Mouse (Mus musculus) bone marrow macrophage, adult 2 months (primary cell): ENCODE results near the gene Sez6. TPM values are rescaled to one million over a fixed set of nuclear protein-coding genes. Genes with fewer than 3 reads are reported as not detected.

Experiments
- H3K27ac ChIP-seq: 2 replicates; pipeline ENCODE4 v1.5.1; 2012; ENCODE audit warnings: low read depth, low read length; ENCODE audit not compliant: insufficient read depth
- H3K4me1 ChIP-seq: 2 replicates; pipeline ENCODE4 v1.6.1; 2012; ENCODE audit warnings: low read length; ENCODE audit not compliant: control insufficient read depth, insufficient read depth
- H3K4me3 ChIP-seq: 2 replicates; pipeline ENCODE4 v1.5.1; 2012; ENCODE audit warnings: mild to moderate bottlenecking, low read length, moderate library complexity; ENCODE audit not compliant: insufficient read depth
- CTCF ChIP-seq: IDR thresholded peaks from 2 replicates; pipeline ENCODE4 v1.5.1; 2012; ENCODE audit warnings: low read depth, mild to moderate bottlenecking, low read length, moderate library complexity
- POLR2A ChIP-seq: IDR thresholded peaks from 2 replicates; pipeline ENCODE4 v1.6.1; 2012; ENCODE audit warnings: mild to moderate bottlenecking, low read depth, low read length, borderline replicate concordance
- polyA plus RNA-seq: library from polyadenylated mRNA; stranded (reverse); fragments of >200 nt; gene quantifications from 2 replicates; pipeline ENCODE4 v1.2.4, GENCODE M21; 2012; ENCODE audit not compliant: missing spikeins, insufficient read depth, insufficient read length

Gene Sez6
- polyA plus RNA-seq, 1 experiment: 0.24 TPM

- TF ChIP-seq POLR2A (no peak), CTCF (no peak; the same call in 1 of the 2 replicates)
- Histone ChIP-seq H3K4me1 (0 out of 2 replicates have a peak, but pooled peaks cover 4% of the 10 kb centered on the region), H3K4me3 (no peak within 1 kb of the TSS), H3K27ac (no peak within 1 kb of the TSS)
Observed at GRCm38 (mm10) chr11:77893787-77894718, 36.5 kb upstream of the Sez6 start, which contains the start of gene Pipox. Gene Pipox (minus strand): TSS chr11:77894096.

- H3K4me1 ChIP-seq: 0 out of 2 replicates have a peak, but pooled peaks cover 4% of the 10 kb centered on the region
- TF ChIP-seq CTCF (no peak), POLR2A (no peak)
- no peak overlapping the region for H3K27ac ChIP-seq
Observed at GRCm38 (mm10) chr11:77894967-77895366, 35.6 kb upstream of the Sez6 start.

GRCm38 (mm10) chr11:77896011-77896410 is 34.6 kb upstream of the Sez6 start:
- Histone ChIP-seq H3K27ac (no peak overlapping the region), H3K4me3 (no peak overlapping the region), H3K4me1 (0 out of 2 replicates have a peak, but pooled peaks cover 4% of the 10 kb centered on the region)
- TF ChIP-seq CTCF: no peak
- TF ChIP-seq POLR2A: no peak

More at GRCm38 (mm10) chr11:77894967-77895366, 35.6 kb upstream of the Sez6 start:
- no peak overlapping the region for H3K4me3 ChIP-seq

GRCm38 (mm10) chr11:77896480-77896819 is 34.1 kb upstream of the Sez6 start:
- H3K27ac ChIP-seq: no peak overlapping the region
- TF ChIP-seq POLR2A (no peak), CTCF (no peak)
- H3K4me1 ChIP-seq: 0 out of 2 replicates have a peak, but pooled peaks cover 4% of the 10 kb centered on the region

GRCm38 (mm10) chr11:77896820-77897805 is 33.5 kb upstream of the Sez6 start:
- TF ChIP-seq POLR2A (no peak), CTCF (no peak)
- Histone ChIP-seq H3K4me1 (0 out of 2 replicates have a peak, but pooled peaks cover 4% of the 10 kb centered on the region), H3K4me3 (no peak overlapping the region), H3K27ac (no peak overlapping the region)

More at GRCm38 (mm10) chr11:77896480-77896819, 34.1 kb upstream of the Sez6 start:
- no peak overlapping the region for H3K4me3 ChIP-seq

GRCm38 (mm10) chr11:77900187-77900586 is 30.4 kb upstream of the Sez6 start:
- no peak overlapping the region for H3K27ac ChIP-seq

GRCm38 (mm10) chr11:77900696-77901095 is 29.9 kb upstream of the Sez6 start:
- Histone ChIP-seq H3K4me1 (no peaks in the 10 kb centered on the region), H3K4me3 (no peak overlapping the region), H3K27ac (no peak overlapping the region)
- TF ChIP-seq POLR2A: no peak
- no peak for TF ChIP-seq CTCF

More at GRCm38 (mm10) chr11:77900187-77900586, 30.4 kb upstream of the Sez6 start:
- Histone ChIP-seq H3K4me1 (no peaks in the 10 kb centered on the region), H3K4me3 (no peak overlapping the region)
- no peak for TF ChIP-seq POLR2A
- TF ChIP-seq CTCF: no peak

GRCm38 (mm10) chr11:77901366-77901765 is 29.2 kb upstream of the Sez6 start:
- Histone ChIP-seq H3K4me3 (no peak overlapping the region), H3K27ac (no peak overlapping the region), H3K4me1 (no peaks in the 10 kb centered on the region)
- TF ChIP-seq POLR2A: no peak
- TF ChIP-seq CTCF: no peak

- Histone ChIP-seq H3K4me1 (no peaks in the 10 kb centered on the region), H3K27ac (no peak overlapping the region), H3K4me3 (no peak overlapping the region)
- TF ChIP-seq CTCF (no peak), POLR2A (no peak)
Observed at GRCm38 (mm10) chr11:77901775-77902355, 28.7 kb upstream of the Sez6 start.
